Mouse (Mus musculus): ENCODE measurements around the gene Rspo4.

Rspo4 gene

DNA sequence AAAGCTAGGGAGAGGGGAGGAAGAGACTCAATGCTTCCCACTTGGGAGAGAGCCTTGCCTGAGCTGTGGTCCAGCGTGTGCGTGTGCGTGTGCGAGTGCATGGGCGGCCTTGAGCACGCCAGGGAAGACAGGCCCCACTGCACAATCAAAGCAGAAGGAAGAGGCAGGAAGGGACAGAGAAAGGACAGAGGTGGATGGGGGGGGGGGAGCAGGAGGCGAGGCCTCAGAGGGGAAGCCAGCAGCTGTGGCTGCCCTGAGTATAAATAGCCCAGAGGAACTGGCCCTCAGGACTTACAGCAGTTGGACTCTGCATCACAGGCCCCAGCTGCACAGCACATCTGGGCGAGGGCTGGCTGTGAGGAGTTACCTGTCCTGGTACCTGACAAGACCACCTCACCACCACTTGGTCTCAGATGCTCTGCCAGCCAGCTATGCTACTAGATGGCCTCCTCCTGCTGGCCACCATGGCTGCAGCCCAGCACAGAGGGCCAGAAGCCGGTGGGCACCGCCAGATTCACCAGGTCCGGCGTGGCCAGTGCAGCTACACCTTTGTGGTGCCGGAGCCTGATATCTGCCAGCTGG is 68.3 kb downstream of the Rspo4 start, which contains the start of gene Angpt4:
Gene Angpt4, plus strand, starts transcription at position 292 of the 582 bp plus-strand sequence.
- DNase-seq (ENCODE audit: low spot score in 2 of 2): no peak

DNA sequence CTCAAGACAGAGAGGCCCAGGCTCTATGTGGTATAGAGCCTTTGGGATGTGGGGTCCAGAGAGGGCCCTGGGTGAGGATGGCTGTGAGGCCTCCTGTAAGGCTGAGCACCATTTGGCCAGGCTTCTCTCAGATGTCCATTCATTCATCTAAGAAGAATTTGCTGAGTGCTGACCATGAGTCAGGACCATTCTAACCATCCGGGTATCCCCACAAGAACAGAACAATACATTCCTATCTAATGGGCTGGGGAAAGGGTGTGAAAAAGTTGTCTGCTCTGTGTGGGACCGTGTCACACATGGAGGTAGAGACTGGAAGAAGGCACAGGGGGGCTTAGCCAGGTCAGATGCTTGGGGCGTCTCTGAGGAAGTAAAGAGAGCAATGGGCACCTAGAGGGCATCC is 69.0 kb downstream of the Rspo4 start:
- no peak for DNase-seq (ENCODE audit: low spot score in 2 of 2)

DNA sequence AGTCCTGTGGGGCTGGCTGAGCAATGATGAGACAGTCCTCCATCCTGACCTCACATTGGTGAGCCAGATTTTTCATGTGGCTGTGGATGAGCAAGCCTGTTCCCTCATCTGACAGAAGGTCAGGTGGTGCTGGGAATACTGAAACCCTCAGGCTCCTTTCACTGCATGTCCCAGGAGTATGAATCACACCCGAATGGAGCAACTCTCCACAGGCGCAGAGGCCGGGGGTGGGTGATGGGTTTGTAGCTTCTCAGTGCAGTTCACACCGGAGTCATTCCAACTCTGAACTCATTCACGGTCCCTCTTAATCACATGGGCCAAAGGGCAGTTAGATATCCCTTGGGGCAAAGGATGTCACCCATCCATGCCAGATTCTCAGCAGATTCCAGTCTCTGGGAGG is 71.4 kb downstream of the Rspo4 start:
- DNase-seq (ENCODE audit: low spot score in 2 of 2): no peak

DNA sequence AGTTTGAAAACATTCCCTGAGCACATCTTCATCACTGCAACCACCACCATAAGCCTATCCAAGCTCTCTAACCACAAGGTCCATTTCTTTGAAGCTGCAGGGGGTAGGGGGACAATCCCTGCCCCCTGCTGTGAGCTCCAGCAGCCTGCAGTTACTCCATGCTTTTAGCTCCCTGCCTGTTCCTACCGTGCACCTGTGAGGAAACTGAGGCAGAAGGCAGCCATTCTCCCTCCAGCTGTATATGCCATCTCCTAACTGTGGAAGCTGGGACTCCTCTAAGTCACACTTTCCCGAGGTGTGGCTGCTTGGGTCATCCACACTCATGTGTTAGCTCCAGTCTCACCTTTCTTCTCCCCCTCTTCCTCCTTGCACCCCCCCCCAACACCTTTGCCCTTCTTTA is 72.4 kb downstream of the Rspo4 start:
- DNase-seq (ENCODE audit: low spot score in 2 of 2): no peak

DNA sequence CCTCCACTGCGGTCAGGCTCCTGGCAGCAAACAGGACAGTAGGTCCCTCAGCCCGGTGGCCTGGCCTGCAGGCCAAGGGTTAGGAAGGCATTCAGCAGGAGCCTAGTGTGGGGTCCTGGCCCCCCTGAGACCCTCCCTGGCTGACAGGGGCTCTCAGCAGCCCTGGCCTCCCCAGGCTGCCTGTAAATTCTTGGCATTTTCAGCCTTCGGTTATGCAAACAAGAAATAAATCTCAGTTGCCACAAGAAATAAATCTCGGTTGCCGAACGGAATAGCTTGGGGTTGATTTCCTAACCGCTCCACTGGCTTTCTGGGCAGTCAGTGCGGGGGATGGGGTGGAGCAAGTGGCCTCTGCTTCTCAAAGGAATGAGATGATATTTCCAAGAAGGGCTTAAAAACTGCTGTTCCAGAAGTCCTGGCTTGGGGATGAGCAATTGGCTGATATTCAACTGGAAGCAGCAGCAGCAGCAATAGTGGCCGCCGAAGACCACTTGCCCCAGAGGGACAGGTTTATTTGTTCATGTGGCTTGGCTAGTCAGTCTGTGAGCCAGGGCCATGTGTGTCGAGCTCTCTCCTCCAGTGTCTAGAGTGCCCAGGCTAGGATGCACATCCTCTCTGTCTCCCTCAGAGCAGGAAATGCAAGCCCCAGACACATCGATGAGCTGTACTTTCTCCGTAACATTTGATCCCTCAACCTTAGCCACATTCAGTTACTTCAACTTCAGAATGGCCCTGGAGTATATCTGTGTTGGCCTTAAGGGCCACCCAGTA is 73.5 kb downstream of the Rspo4 start:
- no peak for DNase-seq (ENCODE audit: low spot score in 2 of 2)

DNA sequence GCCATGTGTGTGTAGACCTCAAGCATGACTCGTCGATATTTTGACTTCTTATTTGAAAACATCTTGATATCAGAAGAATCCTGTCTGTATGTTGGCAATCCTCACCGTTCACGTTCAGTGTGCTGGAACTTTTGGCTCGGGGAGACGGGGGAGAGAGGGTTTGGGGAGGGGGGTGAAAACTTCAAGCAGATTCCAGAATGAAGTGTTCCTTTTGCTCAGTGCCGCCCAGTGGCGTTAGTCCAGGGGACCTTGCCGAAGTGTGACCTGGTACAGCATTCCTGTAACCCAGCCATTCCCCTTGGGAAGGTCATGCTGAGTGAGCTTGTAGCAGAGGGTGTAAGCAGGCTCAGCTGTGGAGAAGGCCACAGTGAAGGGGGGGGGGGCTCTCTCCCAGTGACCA is 76.4 kb downstream of the Rspo4 start:
- no peak for DNase-seq (ENCODE audit: low spot score in 2 of 2)

DNA sequence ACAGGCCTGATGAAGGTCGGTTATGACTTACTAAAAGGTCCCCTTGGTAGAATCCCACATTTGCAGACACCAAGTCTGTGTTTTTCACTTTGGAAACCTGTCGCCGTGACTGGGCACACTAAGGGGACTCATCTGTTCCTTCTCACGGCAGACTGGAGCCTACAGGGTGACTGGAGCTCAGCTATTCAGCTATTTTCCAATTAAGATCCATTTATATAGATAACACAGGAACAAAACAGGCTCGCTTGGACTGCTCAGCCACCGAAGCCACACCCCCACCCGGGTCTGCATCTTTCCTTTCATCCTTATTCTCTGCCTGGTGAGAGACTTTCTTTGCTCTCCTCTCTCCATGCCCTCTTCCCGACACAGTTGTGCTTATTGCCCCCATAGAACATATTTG is 78.3 kb downstream of the Rspo4 start:
- DNase-seq (ENCODE audit: low spot score in 2 of 2): no peak

DNA sequence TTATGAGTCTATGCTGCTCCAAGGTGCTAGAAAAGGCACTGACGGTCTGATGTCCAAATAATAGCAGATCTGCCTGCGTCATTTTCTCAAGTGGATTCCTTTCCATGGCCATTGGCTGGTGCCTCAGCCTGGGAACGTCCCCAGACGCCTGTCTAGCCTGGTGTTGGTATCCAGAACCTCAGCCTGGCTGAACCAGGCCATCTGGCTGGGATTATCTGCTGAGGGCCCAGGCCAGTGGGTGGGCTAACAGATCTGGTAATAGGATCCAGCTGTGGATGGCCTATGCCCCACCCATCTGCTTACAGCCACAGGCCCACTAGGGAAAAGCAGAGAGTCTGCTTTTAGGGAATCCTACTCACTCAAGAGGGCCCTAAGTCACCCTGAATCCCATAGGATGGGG is 78.9 kb downstream of the Rspo4 start:
- no peak for DNase-seq (ENCODE audit: low spot score in 2 of 2)
